Mouse (Mus musculus) stomach, postnatal 0 days (tissue): ENCODE results near the gene Ptpn6. TPM values are rescaled to one million over a fixed set of nuclear protein-coding genes. Genes with fewer than 3 reads are reported as not detected.
A peak's percentile ranks its signal among the peaks of the same experiment; 100 is the strongest.

Experiments
- ATAC-seq: fragments of 200-750 bp; cut with Nextera tagmentation; 2 replicates; pipeline ENCODE4 v1.8.0; 2017; ENCODE audit not compliant: low FRiP score, low TSS enrichment
- DNase-seq: peaks from one replicate; pipeline ENCODE4 v3.0.0-alpha.2; 2016; ENCODE audit warnings: low spot score
- H3K27ac ChIP-seq: fragments of 300-500 bp; sonication (generic); replicated peaks from 2 replicates; pipeline ENCODE4 v1.5.1; 2014; ENCODE audit warnings: mild to moderate bottlenecking, control low read depth
- H3K27me3 ChIP-seq: fragments of 300-500 bp; sonication (generic); 2 replicates; pipeline ENCODE4 v1.6.1; 2014; ENCODE audit warnings: low read length; ENCODE audit not compliant: control insufficient read depth, insufficient read depth
- H3K36me3 ChIP-seq: fragments of 300-500 bp; sonication (generic); 2 replicates; pipeline ENCODE4 v1.6.1; 2014; ENCODE audit warnings: low read length, mixed read lengths; ENCODE audit not compliant: control insufficient read depth, insufficient read depth
- H3K4me1 ChIP-seq: fragments of 300-500 bp; sonication (generic); replicated peaks from 2 replicates; pipeline ENCODE4 v1.6.1; 2014; ENCODE audit warnings: antibody characterized with exemption; ENCODE audit not compliant: control insufficient read depth, insufficient read depth
- H3K4me2 ChIP-seq: fragments of 300-500 bp; sonication (generic); replicated peaks from 2 replicates; pipeline ENCODE4 v1.6.1; 2014; ENCODE audit warnings: low read depth, mild to moderate bottlenecking, control low read depth, moderate library complexity
- H3K4me3 ChIP-seq: fragments of 300-500 bp; sonication (generic); 2 replicates; pipeline ENCODE4 v1.5.1; 2014; ENCODE audit warnings: low read depth, low read length, control low read depth
- H3K9ac ChIP-seq: fragments of 300-500 bp; sonication (generic); 2 replicates; pipeline ENCODE4 v1.6.1; 2014; ENCODE audit warnings: mild to moderate bottlenecking, low read length, control low read depth, mixed read lengths
- H3K9me3 ChIP-seq: fragments of 300-500 bp; sonication (generic); 2 replicates; pipeline ENCODE4 v1.6.1; 2016; ENCODE audit warnings: low read length; ENCODE audit not compliant: control insufficient read depth
- CTCF ChIP-seq: IDR thresholded peaks from 2 replicates; pipeline ENCODE4 v1.5.1; 2016; ENCODE audit warnings: antibody characterized with exemption, low read depth, mild to moderate bottlenecking, moderate library complexity
- EP300 ChIP-seq: optimal IDR thresholded peaks from 2 replicates; pipeline ENCODE3; 2016; ENCODE audit warnings: antibody characterized with exemption
- WGBS: fragments of 180-500 bp; shearing (Covaris S2); extraction: QIAGEN DNeasy Blood & Tissue Kit; methylation state at CpG from one replicate; pipeline ENCODE4 v1.1.7; 2014; 5-methylcytosine and 5-hydroxymethylcytosine counted together
- polyA plus RNA-seq: library from polyadenylated mRNA; unstranded; fragments of >200 nt; fragmentation: Nextera tagmentation; extraction: Ambion mirVana; gene quantifications from 2 replicates; pipeline ENCODE4 v1.2.1, GENCODE M21; 2015

Gene Ptpn6
- polyA plus RNA-seq, 1 experiment from 2014 or later: 15.8 TPM

GRCm38 (mm10) chr6:124731038-124731437, 7.5 kb downstream of the Ptpn6 start:
- Histone ChIP-seq H3K4me1 (no peaks in the 10 kb centered on the region; the same call in 1 of the 2 replicates), H3K27ac (no peak overlapping the region), H3K4me2 (no peak overlapping the region), H3K9ac (no peak overlapping the region), H3K9me3 (no peaks in the 10 kb centered on the region), H3K4me3 (no peak overlapping the region), H3K27me3 (no peaks in the 10 kb centered on the region), H3K36me3 (no peaks in the 10 kb centered on the region)
- ATAC-seq (no peak), DNase-seq (no peak)
- TF ChIP-seq EP300: no peak
- no peak for TF ChIP-seq CTCF
- 85% methylated on average over 7 of the region's 7 CpGs for WGBS

- Histone ChIP-seq H3K4me3 (no peak overlapping the region), H3K27me3 (no peaks in the 10 kb centered on the region), H3K9ac (no peak overlapping the region), H3K27ac (no peak overlapping the region), H3K4me1 (no peaks in the 10 kb centered on the region; the same call in 1 of the 2 replicates), H3K36me3 (no peaks in the 10 kb centered on the region), H3K4me2 (no peak overlapping the region), H3K9me3 (no peaks in the 10 kb centered on the region)
- no peak for DNase-seq
- TF ChIP-seq CTCF: no peak
- TF ChIP-seq EP300: no peak
- WGBS: 78% methylated on average over 8 of the region's 8 CpGs
- no peak for ATAC-seq
These were observed 8.4 kb downstream of the Ptpn6 start for GRCm38 (mm10) chr6:124729850-124730705.

GRCm38 (mm10) chr6:124728621-124729020, 9.9 kb downstream of the Ptpn6 start:
- Histone ChIP-seq H3K4me1 (no peaks in the 10 kb centered on the region; the same call in 1 of the 2 replicates), H3K4me2 (no peak overlapping the region), H3K36me3 (no peaks in the 10 kb centered on the region; the same call in 1 of the 2 replicates), H3K9ac (no peak overlapping the region), H3K9me3 (no peaks in the 10 kb centered on the region), H3K27ac (no peak overlapping the region), H3K4me3 (no peak overlapping the region), H3K27me3 (no peaks in the 10 kb centered on the region)
- ATAC-seq (0 out of 2 replicates have a peak, but pooled peaks have one; percentile 24), DNase-seq (no peak)
- TF ChIP-seq CTCF: no peak
- no peak for TF ChIP-seq EP300
- 80% methylated on average over 10 of the region's 10 CpGs for WGBS

GRCm38 (mm10) chr6:124724472-124724871, 14.0 kb downstream of the Ptpn6 start:
- H3K36me3 ChIP-seq: no peaks in the 10 kb centered on the region; the same call in 1 of the 2 replicates
- TF ChIP-seq CTCF: no peak
- H3K9ac ChIP-seq: no peak overlapping the region
- ATAC-seq (no peak), DNase-seq (no peak)
- 90% methylated on average over 10 of the region's 10 CpGs for WGBS
- H3K9me3 ChIP-seq: no peaks in the 10 kb centered on the region
- H3K4me3 ChIP-seq: no peak overlapping the region
- no peak overlapping the region for H3K4me2 ChIP-seq
- H3K4me1 ChIP-seq: no peaks in the 10 kb centered on the region
- no peaks in the 10 kb centered on the region for H3K27me3 ChIP-seq
- no peak overlapping the region for H3K27ac ChIP-seq

- H3K4me2 ChIP-seq: no peak overlapping the region
- no peak for TF ChIP-seq EP300
- no peak for TF ChIP-seq CTCF
- H3K36me3 ChIP-seq: no peaks in the 10 kb centered on the region; the same call in 1 of the 2 replicates
- no peak overlapping the region for H3K4me3 ChIP-seq
- no peaks in the 10 kb centered on the region for H3K9me3 ChIP-seq
- no peak overlapping the region for H3K9ac ChIP-seq
- 71% methylated on average over 8 of the region's 8 CpGs for WGBS
- H3K27ac ChIP-seq: no peak overlapping the region
- H3K4me1 ChIP-seq: no peaks in the 10 kb centered on the region
- no peak for DNase-seq
- ATAC-seq: no peak
- no peaks in the 10 kb centered on the region for H3K27me3 ChIP-seq
These were observed 15.0 kb downstream of the Ptpn6 start for GRCm38 (mm10) chr6:124723541-124723940.

- Histone ChIP-seq H3K4me3 (no peak overlapping the region), H3K9me3 (no peaks in the 10 kb centered on the region), H3K4me2 (no peak overlapping the region), H3K27ac (no peak overlapping the region), H3K4me1 (no peaks in the 10 kb centered on the region), H3K9ac (no peak overlapping the region), H3K27me3 (no peaks in the 10 kb centered on the region), H3K36me3 (no peaks in the 10 kb centered on the region; the same call in 1 of the 2 replicates)
- WGBS: 77% methylated on average over 6 of the region's 6 CpGs
- ATAC-seq (no peak), DNase-seq (no peak)
- TF ChIP-seq CTCF (no peak), EP300 (no peak)
These were observed 15.5 kb downstream of the Ptpn6 start for GRCm38 (mm10) chr6:124722876-124723473.
